Mouse (Mus musculus) midbrain, embryonic 14.5 days (tissue): ENCODE data around the gene Lrrc20. TPM values are rescaled to one million over a fixed set of nuclear protein-coding genes. Genes with fewer than 3 reads are reported as not detected.

ENCODE experiments used
- polyA plus RNA-seq: library from polyadenylated mRNA; unstranded; fragments of >200 nt; fragmentation: Nextera tagmentation; extraction: Ambion mirVana; gene quantifications from 2 replicates; pipeline ENCODE4 v1.2.1, GENCODE M21; 2014

The Lrrc20 gene
- polyA plus RNA-seq, 1 experiment from 2014 or later: 17.6 TPM

Other genes starting within 250 kb of the Lrrc20 start
- gene Adamts14, start 202.4 kb upstream of the Lrrc20 start, polyA plus RNA-seq: 0.15 and 0.22 TPM in 2 replicates
- gene Prf1, start 178.0 kb upstream of the Lrrc20 start, polyA plus RNA-seq: not detected in 2 replicates
- 16.5 and 18.7 TPM in 2 replicates for gene Pald1, start 92.3 kb upstream of the Lrrc20 start, polyA plus RNA-seq
- gene Nodal, start 57.8 kb upstream of the Lrrc20 start, polyA plus RNA-seq: not detected in 2 replicates
- gene Eif4ebp2, start 23.1 kb upstream of the Lrrc20 start, polyA plus RNA-seq: 46.8 and 53.7 TPM in 2 replicates
- gene Npffr1, start 119.7 kb downstream of the Lrrc20 start, polyA plus RNA-seq: 0.87 and 0.98 TPM in 2 replicates
- gene Ppa1, start 172.8 kb downstream of the Lrrc20 start, polyA plus RNA-seq: 205 and 216 TPM in 2 replicates
- gene Sar1a, start 204.5 kb downstream of the Lrrc20 start, polyA plus RNA-seq: 189 and 227 TPM in 2 replicates
- gene Tysnd1, start 219.7 kb downstream of the Lrrc20 start, polyA plus RNA-seq: 25.1 and 27.0 TPM in 2 replicates
- 5.8 and 7.0 TPM in 2 replicates for gene Aifm2, start 239.5 kb downstream of the Lrrc20 start, polyA plus RNA-seq